Mouse (Mus musculus): ENCODE measurements around the gene Grid2. TPM values are rescaled to one million over a fixed set of nuclear protein-coding genes. Genes with fewer than 3 reads are reported as not detected.

Gene Grid2
- polyA plus RNA-seq, 1 experiment from 2014 or later, result 6.3 TPM

DNA sequence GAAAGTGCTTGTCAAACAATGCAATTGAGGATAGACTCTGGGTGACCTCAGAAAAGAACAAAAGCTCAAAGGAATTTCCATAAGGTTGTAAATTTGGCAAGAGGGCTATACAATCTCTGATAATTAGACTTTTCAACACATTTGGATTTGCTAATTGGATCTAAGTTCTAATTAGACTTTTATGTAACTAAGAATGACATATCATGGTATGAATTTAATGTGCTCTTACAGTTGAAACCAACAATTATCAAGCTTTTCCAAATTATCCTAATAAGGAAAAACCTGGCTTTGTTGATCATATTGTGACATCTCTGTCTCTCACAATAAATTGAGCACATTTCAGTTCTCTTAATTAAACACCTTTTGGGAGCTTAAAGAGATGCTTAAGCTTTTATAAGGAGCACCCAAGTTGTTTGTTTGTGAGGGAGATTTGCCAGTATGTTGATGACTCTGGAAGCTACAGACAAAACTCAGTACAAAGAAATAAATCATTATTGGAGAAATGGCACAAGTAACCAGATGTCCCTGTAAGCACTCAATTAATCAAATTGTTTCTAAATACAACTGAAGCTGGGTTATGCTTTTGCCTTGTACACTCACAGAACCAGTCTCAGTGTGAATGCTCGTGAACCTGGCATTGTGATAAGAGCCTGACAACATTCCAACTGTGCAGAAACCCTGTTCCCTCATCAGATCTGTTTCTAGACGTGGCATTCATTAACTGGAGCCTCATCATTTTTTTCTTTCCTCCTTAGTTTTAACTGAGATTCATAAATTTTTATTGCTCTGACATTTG lies 1018.8 kb downstream of the Grid2 start:
- ATAC-seq (ENCODE audit: low FRiP score, low read depth), result no peak
- Histone ChIP-seq H3K27me3 (replicated peaks) (no peaks in the 10 kb centered on the region), H3K36me3 (no peaks in the 10 kb centered on the region), H3K4me3 (no peak overlapping the region), H3K4me2 (replicated peaks) (no peak overlapping the region), H3K27ac (no peak overlapping the region), H3K4me1 (no peaks in the 10 kb centered on the region), H3K9ac (no peak overlapping the region), H3K9me3 (no peaks in the 10 kb centered on the region)
- WGBS, result 68% methylated on average over 2 of the region's 2 CpGs

DNA sequence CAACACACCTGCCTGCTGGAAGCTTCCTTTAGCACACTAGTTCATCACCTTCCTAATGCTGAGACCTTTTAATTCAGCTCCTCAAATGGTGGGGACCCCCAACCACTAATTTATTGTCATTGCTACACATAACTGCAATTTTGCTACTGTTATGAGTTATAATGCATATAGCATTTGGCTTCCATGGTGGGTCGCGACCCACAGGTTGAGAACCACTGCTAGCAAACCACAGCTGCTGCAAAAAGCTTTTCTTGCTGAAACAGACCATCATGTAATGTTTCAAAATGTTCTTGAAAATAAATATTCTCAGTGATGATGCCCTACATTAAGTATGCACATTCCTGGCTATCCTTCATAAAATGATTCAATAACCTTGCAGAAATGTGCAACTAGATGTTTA lies 1024.3 kb downstream of the Grid2 start:
- H3K9ac ChIP-seq, result no peak overlapping the region
- no peaks in the 10 kb centered on the region for H3K4me1 ChIP-seq
- H3K36me3 ChIP-seq, result no peaks in the 10 kb centered on the region
- no peak overlapping the region for H3K4me3 ChIP-seq
- no peak overlapping the region for H3K27ac ChIP-seq
- 89% methylated on average over 2 of the region's 2 CpGs for WGBS
- H3K9me3 ChIP-seq, result no peaks in the 10 kb centered on the region
- H3K27me3 ChIP-seq (replicated peaks), result no peaks in the 10 kb centered on the region
- H3K4me2 ChIP-seq (replicated peaks), result no peak overlapping the region
- no peak for ATAC-seq (ENCODE audit: low FRiP score, low read depth)

DNA sequence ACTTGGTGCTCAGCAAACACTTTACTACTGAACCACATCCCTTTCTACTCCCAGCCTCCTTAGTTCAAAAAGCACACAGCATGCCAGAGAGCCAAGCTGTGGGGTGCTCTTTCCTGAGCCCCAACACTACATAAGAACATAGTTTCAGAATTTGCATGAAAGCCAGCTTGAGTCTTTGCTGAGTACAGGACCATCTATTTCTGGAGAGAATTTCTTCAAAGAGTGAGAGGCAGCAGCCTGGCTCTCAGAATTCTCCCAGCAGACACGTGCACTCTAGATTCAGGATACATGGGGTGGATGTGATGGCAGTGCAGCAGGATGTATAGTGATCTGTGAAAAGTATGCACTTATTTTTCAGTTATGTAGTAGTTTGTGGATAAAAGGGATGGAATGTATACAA lies 1038.1 kb downstream of the Grid2 start:
- WGBS, result 80% methylated on average over 1 of the region's 1 CpGs
- H3K9ac ChIP-seq, result no peak overlapping the region
- no peaks in the 10 kb centered on the region for H3K9me3 ChIP-seq
- H3K27ac ChIP-seq, result no peak overlapping the region
- no peaks in the 10 kb centered on the region for H3K4me1 ChIP-seq
- no peak for ATAC-seq (ENCODE audit: low FRiP score, low read depth)
- H3K4me2 ChIP-seq (replicated peaks), result no peak overlapping the region
- no peak overlapping the region for H3K4me3 ChIP-seq
- H3K27me3 ChIP-seq (replicated peaks), result no peaks in the 10 kb centered on the region
- H3K36me3 ChIP-seq, result no peaks in the 10 kb centered on the region

DNA sequence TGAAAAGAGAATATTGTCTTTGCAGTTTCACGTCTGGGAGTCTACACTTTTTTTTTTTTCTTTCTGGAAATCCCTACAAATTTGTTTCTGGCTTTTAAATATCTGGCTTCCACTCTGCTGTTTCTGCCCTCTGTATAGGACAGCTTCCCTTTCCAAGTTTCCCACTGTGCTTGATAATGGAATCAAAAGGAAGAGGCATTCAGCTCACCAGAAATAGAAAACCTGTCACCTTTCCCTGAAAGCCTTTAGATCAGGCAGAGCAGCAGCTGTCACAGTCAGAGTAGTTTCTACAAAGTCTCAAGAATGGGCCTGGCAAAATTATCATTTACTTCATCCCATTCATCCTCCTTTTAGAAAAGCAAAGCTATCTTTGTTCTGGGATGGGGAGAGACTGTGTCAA lies 1042.0 kb downstream of the Grid2 start:
- H3K27ac ChIP-seq, result no peak overlapping the region
- 77% methylated on average over 1 of the region's 1 CpGs for WGBS
- no peak overlapping the region for H3K4me2 ChIP-seq (replicated peaks)
- ATAC-seq (ENCODE audit: low FRiP score, low read depth), result no peak
- H3K27me3 ChIP-seq (replicated peaks), result no peaks in the 10 kb centered on the region
- H3K9ac ChIP-seq, result no peak overlapping the region
- no peak overlapping the region for H3K4me3 ChIP-seq
- no peaks in the 10 kb centered on the region for H3K9me3 ChIP-seq
- no peaks in the 10 kb centered on the region for H3K4me1 ChIP-seq
- no peaks in the 10 kb centered on the region for H3K36me3 ChIP-seq

DNA sequence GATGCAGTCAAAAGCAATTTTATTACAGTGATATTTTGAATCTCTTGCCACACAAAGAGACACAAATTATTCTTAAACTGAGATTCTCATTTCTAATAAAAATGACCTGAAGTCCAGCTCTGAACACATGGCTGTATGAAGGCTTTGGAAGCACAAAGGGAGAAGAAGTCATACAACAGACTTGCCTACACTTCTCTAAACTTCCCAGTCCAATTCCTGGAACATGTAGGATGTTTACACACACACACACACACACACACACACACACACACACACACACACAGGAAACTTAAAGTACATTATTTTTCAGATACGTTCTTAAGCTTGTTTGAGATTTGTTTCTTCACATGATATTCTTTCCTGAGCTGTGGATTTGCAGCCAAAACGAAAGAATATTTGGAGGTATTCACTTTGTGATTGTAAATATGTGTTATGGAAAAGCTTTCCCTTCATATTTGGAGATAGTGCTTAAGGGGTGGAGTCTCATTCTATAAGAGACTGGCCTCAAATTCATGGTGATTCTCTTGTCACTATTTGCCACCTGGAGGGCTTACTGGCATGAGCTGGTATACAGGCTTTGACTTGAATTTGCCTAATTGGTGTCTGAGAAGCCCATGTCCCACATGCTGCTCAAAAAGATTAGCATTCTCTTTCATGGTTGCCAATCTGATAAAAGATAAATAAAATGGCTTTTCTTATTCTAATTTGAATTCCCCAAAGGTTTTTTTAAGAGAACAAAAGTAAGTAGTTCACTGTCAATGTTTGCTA lies 1049.2 kb downstream of the Grid2 start:
- no peak for ATAC-seq (ENCODE audit: low FRiP score, low read depth)
- Histone ChIP-seq H3K9me3 (no peaks in the 10 kb centered on the region), H3K36me3 (no peaks in the 10 kb centered on the region), H3K27me3 (replicated peaks) (no peaks in the 10 kb centered on the region), H3K4me1 (no peaks in the 10 kb centered on the region), H3K9ac (no peak overlapping the region), H3K27ac (no peak overlapping the region), H3K4me3 (no peak overlapping the region), H3K4me2 (replicated peaks) (no peak overlapping the region)
- WGBS, result 79% methylated on average over 2 of the region's 2 CpGs

DNA sequence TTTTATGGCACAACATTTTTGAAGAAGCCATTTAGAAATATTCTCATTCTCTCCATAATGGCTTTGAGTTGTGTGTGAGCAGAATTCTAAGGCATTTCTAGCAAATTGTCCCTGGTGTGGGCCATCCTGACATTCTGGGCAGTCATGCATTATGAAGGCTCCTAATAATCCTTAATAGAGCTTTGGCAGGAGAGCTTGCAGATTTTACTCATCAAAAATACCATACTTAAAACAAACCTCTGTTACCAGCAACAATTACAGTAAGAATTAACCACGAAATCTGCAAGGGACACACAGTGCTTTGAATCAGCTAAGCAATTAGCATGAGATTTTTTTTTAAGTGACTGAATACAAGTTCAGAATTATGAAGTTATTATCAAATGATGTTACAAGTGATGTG lies 1053.0 kb downstream of the Grid2 start:
- H3K4me2 ChIP-seq (replicated peaks), result no peak overlapping the region
- H3K27ac ChIP-seq, result no peak overlapping the region
- no peak overlapping the region for H3K4me3 ChIP-seq
- WGBS, result 89% methylated on average over 1 of the region's 1 CpGs
- no peaks in the 10 kb centered on the region for H3K4me1 ChIP-seq
- no peak overlapping the region for H3K9ac ChIP-seq
- no peak for ATAC-seq (ENCODE audit: low FRiP score, low read depth)
- H3K27me3 ChIP-seq (replicated peaks), result no peaks in the 10 kb centered on the region
- no peaks in the 10 kb centered on the region for H3K36me3 ChIP-seq
- no peaks in the 10 kb centered on the region for H3K9me3 ChIP-seq

DNA sequence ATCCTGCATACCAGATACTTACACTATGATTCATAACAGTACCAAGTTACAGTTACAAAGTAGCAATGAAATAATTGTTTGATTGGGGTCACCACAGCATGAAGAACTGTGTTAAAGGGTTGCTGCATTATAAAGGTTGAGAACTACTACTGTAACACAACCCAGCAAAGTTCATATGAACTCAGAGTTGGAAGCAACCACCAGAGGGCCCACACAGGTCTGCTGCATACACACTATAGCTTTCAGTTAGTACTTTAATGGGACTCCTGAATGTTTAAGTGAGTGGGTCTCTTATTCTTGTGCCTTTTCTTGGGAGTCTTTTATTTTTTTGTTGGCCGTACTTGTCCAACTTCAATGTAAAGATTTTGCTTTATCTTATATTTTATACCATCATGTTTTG lies 1057.5 kb downstream of the Grid2 start:
- no peaks in the 10 kb centered on the region for H3K27me3 ChIP-seq (replicated peaks)
- H3K9me3 ChIP-seq, result no peaks in the 10 kb centered on the region
- no peaks in the 10 kb centered on the region for H3K4me1 ChIP-seq
- no peak overlapping the region for H3K4me2 ChIP-seq (replicated peaks)
- H3K27ac ChIP-seq, result no peak overlapping the region
- ATAC-seq (ENCODE audit: low FRiP score, low read depth), result no peak
- no peak overlapping the region for H3K9ac ChIP-seq
- no peak overlapping the region for H3K4me3 ChIP-seq
- no peaks in the 10 kb centered on the region for H3K36me3 ChIP-seq
- WGBS, result 87% methylated on average over 1 of the region's 1 CpGs

DNA sequence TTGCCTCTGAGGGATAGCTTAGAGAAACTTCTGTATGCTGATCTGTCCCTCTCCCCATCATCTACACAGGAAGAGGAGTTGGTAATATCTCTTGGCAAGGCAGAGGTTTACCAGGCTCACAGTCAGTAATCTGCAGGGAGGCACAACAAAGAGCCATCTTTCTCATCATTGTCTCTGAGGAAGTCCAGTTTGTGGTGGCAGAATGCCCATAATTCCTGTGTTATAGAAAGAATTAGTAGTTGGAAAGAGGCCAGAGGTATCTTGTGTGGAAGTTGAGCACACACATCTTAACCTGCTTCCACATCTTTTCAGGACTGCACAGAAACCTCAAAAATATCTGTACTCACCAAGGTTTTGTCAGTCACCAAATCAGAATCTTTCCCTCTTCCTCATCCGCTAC lies 1071.3 kb downstream of the Grid2 start:
- H3K9me3 ChIP-seq, result no peaks in the 10 kb centered on the region
- no peak overlapping the region for H3K4me2 ChIP-seq (replicated peaks)
- no peaks in the 10 kb centered on the region for H3K27me3 ChIP-seq (replicated peaks)
- H3K27ac ChIP-seq, result no peak overlapping the region
- no peak for ATAC-seq (ENCODE audit: low FRiP score, low read depth)
- no peaks in the 10 kb centered on the region for H3K36me3 ChIP-seq
- WGBS, result 83% methylated on average over 1 of the region's 1 CpGs
- no peak overlapping the region for H3K4me3 ChIP-seq
- no peaks in the 10 kb centered on the region for H3K4me1 ChIP-seq
- no peak overlapping the region for H3K9ac ChIP-seq

DNA sequence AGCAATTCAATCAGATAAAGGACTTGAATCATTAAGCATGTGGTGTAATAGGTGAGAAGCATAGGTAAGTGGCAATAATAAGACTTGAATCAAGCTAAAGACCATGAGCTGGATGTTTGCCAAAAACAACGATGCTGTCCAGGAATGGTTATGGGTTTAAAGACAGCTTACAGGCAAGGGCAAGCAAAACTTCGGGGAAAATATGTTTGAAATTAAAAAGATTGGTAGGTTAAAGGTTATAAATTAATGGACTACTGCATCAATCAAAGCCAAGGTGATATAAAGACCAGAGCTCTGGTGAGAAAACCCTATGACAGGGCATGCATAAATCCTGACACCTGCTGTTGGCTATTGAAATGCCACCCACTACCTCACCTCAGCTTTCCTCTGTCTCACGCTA lies 1072.2 kb downstream of the Grid2 start:
- Histone ChIP-seq H3K4me3 (no peak overlapping the region), H3K9me3 (no peaks in the 10 kb centered on the region), H3K27ac (no peak overlapping the region), H3K9ac (no peak overlapping the region), H3K4me2 (replicated peaks) (no peak overlapping the region), H3K36me3 (no peaks in the 10 kb centered on the region), H3K4me1 (no peaks in the 10 kb centered on the region), H3K27me3 (replicated peaks) (no peaks in the 10 kb centered on the region)
- WGBS, result 81% methylated on average over 3 of the region's 3 CpGs
- ATAC-seq (ENCODE audit: low FRiP score, low read depth), result no peak

DNA sequence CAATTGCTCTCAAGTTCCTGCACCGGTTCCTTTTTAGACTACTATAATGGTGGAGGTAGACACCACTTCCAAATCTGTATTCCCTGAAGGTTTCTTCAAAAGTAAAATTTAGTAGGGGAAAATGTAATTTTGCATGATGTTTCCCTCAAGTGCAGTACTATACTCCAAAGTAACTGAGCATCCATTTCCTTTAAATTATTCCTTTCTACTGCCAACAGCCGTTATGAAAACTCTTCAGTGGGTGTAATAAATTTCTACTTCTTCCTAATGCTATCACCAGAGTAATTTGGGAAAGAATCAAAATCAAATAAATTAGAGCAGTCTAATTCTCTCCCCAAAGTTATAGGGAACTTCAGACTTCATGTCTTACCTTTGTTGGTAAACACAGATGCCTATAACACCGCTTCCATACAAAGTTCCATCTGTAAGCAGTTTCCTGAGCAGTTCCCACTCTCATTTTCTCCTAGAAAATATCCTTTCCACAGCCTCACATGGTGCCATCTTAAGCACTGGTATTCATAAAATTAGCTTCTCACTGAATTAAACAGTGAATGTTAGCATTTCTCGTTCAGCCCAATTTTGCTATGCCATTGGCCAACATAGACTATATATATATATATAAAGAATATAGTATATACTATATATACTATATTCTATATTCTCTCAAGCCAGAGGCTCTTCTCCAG lies 1142.9 kb downstream of the Grid2 start:
- 91% methylated on average over 4 of the region's 4 CpGs for WGBS
- no peak overlapping the region for H3K4me2 ChIP-seq (replicated peaks)
- no peak overlapping the region for H3K4me3 ChIP-seq
- H3K36me3 ChIP-seq, result no peaks in the 10 kb centered on the region
- H3K9me3 ChIP-seq, result no peaks in the 10 kb centered on the region
- H3K9ac ChIP-seq, result no peak overlapping the region
- no peaks in the 10 kb centered on the region for H3K27me3 ChIP-seq (replicated peaks)
- H3K4me1 ChIP-seq, result no peaks in the 10 kb centered on the region
- no peak overlapping the region for H3K27ac ChIP-seq
- no peak for ATAC-seq (ENCODE audit: low FRiP score, low read depth)

DNA sequence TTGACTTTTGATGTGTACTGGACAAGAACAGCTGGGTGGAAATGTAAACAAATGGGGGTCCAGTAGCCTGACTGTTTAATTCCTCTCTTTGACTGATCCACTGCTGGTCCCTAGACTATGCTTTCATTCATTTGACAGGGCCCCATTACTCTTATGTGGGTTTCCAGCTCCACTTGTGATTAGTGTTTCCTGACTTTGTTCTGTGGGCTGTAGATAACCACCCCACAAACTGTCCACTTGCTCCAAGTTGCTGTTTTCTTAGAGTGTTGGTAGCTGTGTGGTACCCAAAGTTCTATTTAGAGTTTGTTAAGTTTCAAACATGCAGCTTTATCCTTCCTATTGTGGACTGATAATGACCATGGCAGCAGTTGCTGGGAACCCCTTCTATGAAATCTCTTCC lies 1172.0 kb downstream of the Grid2 start:
- ATAC-seq (ENCODE audit: low FRiP score, low read depth), result no peak
- no peaks in the 10 kb centered on the region for H3K36me3 ChIP-seq

DNA sequence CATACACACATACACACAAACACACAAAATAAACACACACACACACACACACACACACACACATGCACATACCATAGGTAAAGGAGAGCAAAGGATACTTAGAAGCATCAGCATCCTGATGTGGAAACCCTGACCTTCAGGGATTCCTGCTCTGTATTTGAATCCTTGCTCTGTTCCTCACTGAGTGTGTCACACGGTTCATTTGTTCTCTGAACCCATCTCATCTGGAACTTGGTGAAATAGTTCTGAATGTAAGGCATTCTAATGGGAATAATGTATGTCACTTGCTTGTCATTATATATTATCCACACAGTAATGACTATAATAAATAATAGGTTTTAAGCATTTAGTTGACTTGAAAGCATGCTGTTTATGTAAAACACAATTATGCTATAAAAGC lies 1173.2 kb downstream of the Grid2 start:
- no peaks in the 10 kb centered on the region for H3K27me3 ChIP-seq (replicated peaks)
- H3K4me2 ChIP-seq (replicated peaks), result no peak overlapping the region
- H3K4me3 ChIP-seq, result no peak overlapping the region
- no peaks in the 10 kb centered on the region for H3K9me3 ChIP-seq
- no peaks in the 10 kb centered on the region for H3K4me1 ChIP-seq
- H3K9ac ChIP-seq, result no peak overlapping the region
- H3K27ac ChIP-seq, result no peak overlapping the region
- H3K36me3 ChIP-seq, result no peaks in the 10 kb centered on the region
- ATAC-seq (ENCODE audit: low FRiP score, low read depth), result no peak
- WGBS, result 41% methylated on average over 1 of the region's 1 CpGs

More for the DNA sequence above, 1172.0 kb downstream of the Grid2 start:
- Histone ChIP-seq H3K4me3 (no peak overlapping the region), H3K27ac (no peak overlapping the region), H3K4me1 (no peaks in the 10 kb centered on the region), H3K27me3 (replicated peaks) (no peaks in the 10 kb centered on the region), H3K9me3 (no peaks in the 10 kb centered on the region), H3K4me2 (replicated peaks) (no peak overlapping the region), H3K9ac (no peak overlapping the region)
